Mouse (Mus musculus): ENCODE data around the gene Tmem132b.
"Not testable (repeated sequence)": the region's sequence is repeated elsewhere in the genome, so short reads cannot be mapped to it uniquely, and the experiment has no call there.

Gene Tmem132b

DNA sequence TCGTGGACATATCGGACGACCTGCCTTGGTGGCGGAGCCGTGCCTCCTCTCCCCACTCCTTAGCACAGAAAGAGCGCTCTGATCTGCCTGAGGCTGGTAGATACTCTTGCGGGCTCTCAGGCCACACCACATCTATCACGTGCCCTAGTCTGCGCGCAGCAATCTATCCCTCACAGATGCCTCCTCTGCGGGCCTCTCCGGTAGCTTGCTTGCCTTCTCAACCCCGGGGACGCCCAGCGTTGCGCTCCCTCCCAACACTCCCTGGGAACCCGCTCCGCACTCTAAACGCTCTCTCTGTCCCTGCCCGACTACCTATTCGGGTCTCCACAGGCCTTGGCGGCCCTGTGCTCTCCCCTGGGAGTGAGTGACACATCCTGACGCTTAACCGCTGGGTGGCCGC, at the start of gene Tmem132b:
Gene Tmem132b (plus strand): TSS at position 141 of the 400 bp plus-strand sequence.
- no peak for DNase-seq

DNA sequence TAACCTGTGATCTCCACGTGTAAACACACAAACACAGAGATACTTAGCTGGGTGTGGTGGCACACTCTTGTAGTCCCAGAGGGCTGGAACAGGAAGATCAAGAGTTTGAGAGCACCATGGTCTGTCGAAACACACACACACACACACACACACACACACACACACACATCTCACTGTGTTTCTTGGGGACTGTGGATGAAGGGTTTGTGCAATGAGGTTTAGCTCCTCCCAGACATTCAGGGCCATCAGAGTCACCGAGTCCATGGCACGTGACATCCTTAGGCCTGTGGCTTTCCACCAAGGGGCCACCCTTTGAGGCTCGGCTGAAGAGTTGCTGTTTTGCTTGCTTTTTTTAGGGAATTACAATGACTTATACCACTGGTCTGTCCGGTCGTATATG, 49.1 kb upstream of the Tmem132b start:
- DNase-seq: no peak

DNA sequence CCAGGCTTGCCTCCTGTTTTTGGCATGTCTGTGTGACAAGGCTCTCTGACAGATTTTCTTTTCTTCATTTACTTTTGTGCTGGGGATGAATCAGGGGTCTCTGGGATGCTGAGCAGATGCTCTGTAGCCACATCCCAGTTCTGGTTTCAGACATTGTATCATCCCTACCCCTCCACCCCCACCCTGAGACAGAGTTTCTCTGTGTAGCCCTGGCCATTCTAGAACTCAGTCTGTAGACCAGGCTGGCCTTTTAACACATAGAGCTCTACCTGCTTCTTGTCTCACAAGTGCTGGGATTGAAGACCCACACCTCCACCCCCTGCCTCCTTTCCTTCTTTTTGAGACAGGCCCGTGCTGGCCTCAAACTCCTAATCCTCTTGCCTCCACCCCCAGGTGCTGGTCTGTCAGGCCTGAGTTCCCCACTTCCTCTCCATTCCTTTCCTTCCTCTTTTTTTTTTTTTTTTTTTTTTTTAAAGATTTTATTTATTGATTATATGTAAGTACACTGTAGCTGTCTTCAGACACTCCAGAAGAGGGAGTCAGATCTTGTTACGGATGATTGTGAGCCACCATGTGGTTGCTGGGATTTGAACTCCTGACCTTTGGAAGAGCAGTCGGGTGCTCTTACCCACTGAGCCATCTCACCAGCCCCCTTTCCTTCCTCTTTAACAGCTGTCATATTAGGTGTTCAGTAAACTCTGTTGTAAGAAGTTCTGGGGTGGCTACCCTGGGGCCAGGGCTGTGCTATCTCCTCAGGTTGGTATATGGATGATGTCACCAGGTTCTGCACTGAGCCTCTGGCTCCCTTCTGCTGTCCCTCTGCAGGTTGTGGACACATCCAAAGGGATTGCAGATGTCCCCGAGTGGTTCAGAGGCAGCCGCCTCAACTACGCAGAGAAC, 47.6 kb upstream of the Tmem132b start:
- no peak for DNase-seq

DNA sequence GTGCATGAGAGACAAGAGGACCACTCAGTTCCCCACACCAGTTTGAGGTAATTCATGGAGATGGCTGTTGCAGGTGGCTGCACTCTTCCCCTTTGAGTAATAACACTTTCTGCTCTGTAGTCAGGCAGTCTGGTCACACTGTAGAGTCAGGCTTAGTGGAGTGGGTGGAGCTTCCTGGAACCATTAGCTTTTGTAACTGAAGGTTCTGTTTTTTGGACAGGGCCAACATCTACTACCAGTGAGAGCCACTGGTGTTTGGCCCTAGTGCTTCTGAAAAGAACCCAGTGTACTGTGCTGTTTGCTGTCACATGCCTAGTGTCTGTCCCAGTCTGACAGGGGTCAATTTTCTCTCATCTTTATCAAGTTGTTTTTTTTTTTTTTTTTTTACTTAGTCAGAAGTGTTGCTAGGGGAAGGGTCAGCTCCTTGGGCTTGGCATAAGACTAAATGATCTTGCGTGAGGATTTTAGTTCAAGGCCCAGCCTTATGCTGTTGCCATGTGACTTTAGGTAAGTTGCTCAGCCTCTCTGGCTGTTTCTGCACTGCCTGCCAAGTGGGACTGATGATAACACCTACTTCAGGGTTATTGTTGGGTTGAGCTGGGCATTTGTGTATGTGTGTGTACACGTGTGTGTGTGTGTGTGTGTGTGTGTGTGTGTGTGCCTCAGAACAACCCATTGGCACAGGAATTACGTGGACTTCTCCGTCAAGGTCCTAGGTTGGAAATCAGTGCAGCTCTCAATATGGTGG, 46.4 kb upstream of the Tmem132b start:
- DNase-seq: no peak

DNA sequence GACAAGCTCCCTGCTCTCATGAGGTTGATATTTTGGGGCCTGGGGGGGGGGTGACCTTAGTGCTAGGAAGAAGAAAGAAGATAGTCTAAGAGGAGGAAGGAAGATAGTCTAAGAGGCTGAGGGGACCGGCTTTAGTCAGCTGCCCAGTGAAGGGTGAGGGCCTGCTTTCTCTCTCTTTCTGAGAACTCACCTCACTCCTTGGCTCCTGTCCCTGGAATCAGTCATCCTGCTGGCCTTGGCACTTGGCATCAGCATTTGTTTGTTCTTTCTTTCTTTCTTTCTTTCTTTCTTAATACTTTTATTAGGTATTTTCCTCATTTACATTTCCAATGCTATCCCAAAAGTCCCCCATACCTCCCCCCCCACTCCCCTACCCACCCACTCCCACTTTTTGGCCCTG, 45.5 kb upstream of the Tmem132b start:
- DNase-seq: no peak

DNA sequence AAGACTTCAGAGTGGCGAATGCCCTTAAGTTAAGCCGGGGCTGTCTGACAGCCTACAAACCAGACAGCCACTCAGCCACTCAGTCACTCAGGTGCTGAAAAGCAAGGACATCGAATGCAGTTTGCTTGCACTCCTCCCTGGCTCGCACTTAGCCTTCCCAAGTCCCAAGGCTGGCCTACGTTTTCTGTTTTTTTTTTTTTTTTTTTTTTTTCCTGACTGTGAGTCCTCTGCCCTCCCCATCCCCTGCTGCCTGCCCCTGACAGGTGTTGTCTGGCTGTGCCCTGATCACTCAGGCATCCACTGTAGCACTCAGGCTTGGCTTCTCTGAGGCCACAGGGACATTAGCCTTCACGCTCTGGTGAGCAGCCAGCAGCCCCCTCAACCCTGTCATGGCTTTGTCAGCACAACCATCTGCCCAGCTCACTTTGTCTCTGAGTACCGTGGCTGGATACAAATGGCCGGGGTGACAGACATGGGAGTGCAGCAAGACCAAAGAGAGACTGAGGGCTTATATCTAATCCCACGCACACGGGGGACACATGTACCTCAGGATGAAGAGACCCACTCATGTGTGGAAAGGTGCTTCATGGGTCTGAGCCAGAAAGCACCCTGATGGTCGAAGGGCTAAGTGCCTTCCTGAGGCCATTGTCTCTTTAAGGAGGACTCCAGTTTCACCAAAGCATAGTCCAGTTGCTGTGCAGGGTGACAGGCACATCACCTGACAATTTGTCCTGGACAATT, 44.0 kb upstream of the Tmem132b start:
- DNase-seq: no peak

DNA sequence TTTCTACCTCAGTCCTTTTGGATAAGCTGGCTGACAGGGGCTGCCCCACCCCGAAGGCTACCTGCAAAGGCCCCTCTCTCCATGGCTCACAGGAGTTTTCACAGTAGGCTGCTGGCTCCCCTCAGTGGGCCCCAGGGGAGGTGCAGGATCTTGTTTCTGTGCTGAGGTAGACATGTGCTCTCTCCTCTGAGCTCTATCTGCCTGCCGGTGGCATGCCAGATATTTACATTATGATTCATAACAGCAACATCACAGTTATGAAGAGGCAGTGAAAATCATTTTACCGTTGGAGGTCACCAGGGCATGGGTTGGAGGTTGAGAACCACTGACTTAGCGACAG, 43.5 kb upstream of the Tmem132b start:
- DNase-seq: no peak

DNA sequence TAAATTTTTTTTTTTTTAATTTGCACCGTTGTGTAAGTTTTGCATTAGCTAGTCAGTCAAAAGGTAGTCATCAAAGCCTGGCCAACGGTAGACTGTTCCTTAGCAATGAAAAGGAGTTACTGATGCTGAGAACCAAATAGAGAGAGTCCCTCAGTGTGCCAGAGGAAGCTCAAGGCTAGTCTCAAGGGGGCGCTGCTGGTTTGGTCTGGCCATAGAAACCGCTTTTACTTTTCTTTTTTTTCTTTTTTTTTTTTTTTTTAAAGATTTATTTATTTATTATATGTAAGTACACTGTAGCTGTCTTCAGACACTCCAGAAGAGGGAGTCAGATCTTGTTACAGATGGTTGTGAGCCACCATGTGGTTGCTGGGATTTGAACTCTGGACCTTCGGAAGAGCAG, 42.6 kb upstream of the Tmem132b start:
- DNase-seq: not testable (repeated sequence)

DNA sequence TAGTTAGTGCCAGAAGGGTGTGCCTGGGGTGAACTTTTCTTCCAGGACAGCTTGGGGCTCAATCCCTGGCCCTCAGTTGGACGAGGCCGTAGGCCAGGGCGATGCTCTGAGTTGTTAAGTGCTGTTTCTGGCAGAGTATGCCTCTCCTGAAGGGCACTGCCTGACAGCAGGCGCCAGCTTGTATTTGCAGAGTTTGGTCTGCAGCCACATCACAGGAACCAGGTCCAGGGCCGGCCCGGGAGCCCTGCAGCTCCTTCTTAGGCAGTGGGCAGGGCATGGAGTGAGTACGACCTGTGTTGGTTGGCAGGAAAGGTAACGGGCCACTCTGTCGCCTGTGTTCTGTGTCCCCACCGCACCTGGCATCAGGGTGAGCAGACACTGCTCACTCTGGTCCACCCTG, 40.5 kb upstream of the Tmem132b start:
- no peak for DNase-seq

DNA sequence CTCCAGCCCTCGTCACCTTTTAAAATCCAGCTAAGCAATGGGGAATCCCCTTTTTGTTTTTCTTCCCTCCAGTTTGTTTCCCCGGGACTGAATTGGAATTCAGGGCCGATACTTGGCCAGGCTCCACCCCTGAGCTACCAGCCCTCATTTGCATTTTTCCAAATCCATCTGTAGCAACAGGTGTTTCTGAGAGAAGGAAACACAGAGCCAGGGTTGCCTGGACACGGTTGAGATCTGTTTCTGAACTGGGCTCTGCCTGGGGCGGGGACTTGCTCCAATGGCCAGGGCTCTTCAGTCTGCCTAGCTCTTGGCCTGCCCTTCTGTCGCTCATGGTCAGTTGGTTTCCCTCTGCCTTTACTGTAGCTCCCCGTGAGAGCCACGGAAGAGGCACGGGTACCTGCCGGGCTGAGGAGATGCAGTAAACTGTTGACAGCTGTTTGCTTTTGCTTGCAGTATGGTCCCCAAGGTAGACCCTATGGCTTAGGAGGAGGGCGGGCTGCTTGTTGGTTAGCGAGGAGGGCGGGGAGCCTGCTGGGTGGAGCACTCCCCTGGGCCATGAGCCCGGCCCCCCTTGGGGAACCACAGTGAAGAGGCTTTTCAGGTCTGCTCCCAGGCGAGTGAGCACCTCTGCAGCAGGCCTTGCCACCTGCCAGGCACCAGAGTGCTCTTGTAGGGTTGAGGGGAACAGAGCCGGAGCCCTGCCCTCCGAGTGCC, 39.0 kb upstream of the Tmem132b start:
- peak; percentile 41 to 63 for DNase-seq

DNA sequence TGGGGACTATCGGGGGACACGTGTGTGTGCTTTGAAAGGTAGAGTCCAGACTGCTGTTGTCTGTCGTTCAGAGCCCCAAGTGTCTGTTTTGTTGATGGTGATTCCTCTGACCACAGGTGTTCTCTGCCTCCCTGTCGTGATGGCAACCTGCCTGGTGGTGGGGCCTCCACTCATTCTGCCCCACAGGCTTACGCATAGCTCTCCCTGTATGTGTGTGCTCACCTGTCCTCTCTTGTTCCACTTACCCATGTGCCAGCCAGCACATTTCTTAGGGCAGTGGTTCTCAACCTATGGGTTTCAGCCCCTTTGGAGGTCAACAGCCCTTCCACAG, 38.5 kb upstream of the Tmem132b start:
- DNase-seq: no peak

DNA sequence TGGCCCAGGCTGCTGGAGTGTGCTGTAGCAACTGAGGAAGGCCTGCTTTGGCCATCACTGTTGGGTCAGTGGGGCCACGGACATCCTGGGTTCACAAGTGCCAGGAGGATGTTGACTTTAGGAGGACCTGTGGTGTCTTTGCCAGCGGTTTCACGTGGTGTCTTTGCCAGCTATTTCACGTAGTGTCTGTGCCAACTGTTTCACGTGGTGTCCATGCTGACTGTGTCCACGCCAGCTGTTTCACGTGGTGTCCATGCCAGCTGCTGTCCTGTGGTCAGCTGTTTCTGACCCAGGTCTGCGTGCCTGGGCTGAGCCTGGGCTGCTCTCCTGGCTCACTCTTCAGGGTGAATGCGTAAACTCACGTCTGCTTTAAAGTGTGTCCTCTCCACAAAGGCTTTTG, 35.9 kb upstream of the Tmem132b start:
- DNase-seq: peak in 1 of 2 experiments; percentile 12

DNA sequence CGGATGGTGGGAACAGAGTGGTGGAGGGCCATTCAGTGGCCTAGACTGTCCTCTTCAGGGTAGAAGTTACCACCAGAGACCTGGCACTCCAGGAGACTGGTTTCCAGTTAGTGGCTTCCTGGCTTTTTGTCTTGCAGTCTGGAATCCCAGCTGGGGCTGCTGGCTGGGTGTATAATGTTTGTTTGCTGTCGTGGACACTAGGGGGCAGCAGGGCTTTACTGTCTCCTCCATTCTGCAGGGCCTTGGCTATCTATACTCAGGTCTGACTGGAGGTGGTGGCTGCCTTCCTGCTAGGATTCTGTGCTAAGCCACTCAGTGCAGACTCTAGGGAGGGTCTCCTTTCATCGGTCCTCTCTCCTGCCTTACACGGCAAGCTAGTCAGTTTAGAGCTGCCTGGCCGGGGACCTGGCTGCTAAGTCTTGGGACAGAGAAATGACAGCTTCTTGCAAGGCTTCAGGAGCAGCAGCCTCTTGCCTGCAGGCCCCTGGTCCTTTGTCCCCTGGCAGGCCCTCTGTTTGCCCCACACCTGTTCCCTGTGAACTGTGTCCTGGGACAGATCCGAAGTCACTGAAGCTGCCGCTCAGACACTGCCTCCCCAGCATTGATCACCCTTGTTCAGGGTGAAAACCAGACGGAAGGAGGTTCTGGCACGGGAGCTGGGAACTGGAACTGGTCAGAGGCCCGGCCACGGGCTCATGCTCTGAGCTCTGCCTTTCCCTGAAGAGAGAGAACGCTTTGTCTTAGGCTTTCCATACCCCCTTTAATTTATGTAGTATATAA, 33.6 kb upstream of the Tmem132b start:
- DNase-seq: peak in 1 of 2 experiments; percentile 32

DNA sequence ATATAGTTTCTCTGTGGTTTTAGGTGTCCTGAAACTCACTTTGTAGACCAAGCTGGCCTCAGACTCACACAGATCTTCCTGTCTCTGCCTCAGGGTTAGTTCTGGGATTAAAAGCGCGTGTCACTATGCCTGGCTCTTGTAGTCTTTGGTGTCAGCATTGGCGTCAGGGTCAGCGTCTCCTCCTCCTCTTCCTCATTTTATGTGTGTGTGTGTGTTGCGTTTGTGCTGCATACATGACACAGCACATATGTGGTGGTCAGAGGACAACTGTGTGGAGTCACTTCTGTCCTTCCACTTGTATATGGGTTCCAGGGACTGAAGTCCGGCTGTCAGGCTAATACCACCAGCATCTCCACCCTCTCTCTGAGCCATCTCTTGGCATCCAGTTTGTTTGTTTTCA, 30.1 kb upstream of the Tmem132b start:
- no peak for DNase-seq

DNA sequence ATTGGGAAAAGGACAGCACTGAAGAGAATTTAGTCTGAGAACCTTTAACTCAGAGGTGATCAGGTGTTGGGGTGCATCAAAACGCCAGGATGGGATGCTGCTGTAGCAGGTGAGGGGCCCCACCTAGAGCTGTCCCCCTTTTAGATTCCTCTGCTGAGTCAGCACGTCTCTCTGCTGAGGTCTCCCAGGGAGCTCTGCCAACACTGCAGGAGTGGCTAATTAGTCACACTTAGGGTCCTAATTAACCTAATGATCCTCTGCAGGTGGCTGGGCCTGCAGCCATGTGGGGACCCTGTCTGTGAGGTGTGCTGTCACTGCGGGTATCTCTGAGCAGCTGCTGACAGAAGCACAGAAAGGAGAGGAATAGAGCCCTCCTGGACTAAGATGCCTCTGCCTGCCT, 29.4 kb upstream of the Tmem132b start:
- DNase-seq: no peak

DNA sequence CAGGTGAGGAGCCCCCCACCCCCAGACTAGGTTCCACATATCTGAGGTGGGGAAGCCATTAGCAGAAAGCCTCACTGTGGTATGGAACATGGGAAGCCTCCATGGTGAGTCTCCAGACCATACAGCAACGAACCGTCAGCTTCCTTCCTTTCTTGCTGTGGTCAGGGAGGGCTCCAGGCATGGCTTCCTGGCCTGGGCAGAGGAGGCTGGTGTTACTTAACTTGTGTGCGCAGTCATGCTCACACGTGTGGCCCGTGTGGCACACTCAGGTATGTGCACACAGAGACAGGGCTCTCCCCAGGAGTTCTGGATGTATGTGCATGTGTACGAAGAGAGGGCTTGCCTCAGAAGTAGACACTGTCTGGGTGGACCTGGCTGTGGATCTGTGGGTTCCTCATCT, 27.9 kb upstream of the Tmem132b start:
- DNase-seq: no peak

DNA sequence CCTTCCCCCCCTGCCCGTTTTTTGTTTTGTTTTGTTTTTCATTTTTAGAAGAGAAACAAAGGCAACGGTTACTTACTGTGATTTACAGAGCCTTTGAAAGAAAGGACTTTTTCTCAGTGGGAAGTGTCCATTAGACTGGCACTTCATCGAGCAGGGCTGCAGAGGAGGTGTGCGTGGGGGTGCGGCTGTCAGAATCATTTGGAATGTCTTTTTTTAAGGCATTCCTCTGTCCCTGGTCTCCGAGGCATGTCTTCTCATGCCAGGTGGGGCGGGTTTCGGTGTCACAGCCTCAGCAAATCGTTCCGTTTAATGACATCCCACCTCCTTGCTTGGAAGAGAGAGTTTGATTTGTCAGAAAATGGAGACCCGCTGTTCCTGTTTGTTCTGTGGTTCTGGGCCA, 26.9 kb upstream of the Tmem132b start:
- DNase-seq: no peak

DNA sequence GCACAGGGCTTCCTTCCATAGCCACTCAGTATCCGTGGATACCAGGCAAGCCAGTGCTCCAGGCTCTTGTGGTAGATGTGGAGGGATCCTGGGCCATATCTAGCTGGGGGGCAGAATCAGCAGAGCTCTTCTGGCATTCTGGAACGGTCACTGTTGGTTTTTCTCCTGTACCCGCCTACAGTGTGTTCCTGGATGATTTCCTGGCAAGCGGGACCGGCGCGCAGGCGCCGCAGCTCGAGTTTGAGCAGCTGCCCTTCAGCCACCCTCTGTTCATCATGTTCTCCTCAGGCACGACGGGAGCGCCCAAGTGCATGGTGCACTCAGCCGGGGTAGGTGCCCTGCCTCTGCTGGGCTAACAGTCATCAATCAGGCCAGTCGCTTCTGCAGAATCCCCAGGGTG, 25.6 kb upstream of the Tmem132b start:
- no peak for DNase-seq

DNA sequence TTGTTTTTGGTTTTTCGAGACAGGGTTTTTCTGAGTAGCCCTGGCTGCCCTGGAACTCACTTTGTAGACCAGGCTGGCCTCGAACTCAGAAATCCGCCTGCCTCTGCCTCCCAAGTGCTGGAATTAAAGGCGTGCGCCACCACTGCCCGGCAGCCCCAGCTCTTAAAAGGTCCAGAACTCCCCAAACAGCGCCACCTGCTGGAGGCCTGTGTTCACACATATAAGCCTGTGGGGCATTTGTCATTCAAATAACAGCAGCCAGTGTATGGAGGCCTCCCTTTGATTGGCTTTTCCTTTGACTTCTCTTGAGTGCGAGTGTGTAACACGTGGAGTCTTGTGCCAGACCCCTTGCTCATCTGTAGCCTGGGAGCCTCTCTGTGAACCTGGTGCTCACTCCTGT, 24.0 kb upstream of the Tmem132b start:
- no peak for DNase-seq

DNA sequence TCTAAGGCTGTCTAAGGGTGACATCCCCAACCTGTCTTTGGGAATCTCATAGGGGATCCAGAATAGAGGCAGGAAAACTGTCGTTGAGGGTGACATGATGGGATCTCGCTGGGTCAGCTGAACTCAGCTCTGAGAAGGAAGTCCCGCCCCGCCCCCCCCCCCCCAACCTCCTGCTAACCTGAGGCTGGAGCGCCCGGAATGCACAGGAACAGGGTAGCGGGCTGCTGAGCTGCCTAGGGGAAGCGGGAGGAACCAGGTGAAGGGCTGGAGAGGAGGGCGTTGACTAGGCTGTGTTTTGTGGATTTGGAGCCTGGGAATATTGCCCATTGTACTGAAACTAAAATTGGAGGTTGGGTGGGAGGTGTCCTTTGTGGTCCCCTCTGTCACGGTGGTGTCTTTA, 23.6 kb upstream of the Tmem132b start:
- no peak for DNase-seq

DNA sequence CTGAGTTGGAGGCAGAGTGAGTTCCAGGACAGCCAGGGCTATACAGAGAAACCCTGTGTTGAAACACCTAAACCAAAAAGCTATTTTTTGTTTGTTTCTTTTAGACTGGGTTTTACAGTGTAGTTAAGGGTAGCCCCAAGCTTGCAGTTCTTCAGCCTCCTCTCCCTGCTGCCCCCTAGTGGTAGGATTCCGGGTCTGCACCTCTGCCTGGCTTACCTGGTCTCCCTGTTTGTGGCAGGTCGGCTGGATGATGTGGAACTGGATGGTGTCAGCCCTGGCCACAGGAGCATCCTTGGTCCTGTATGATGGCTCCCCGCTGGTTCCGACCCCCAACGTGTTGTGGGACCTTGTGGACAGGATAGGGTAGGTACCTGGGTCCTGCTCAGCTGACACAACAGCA, 22.0 kb upstream of the Tmem132b start:
- peak; percentile 29 to 51 for DNase-seq

DNA sequence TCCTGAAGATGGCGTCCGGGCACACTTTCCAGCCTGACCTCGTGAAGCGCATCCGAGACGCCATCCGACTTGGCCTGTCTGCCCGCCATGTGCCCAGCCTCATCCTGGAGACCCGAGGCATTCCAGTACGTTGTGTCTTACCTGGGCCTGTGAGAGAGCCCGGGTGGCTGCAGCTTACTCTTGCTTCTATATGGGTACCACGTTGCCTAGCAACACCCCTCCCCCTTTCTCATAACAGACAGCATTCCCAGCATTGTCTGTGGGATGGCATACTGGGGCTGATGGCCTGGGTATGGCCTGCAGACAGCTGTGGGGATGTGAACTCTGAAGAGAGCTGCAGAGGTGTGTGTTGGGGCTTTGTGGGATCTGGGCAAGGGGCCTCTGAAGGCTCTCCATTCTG, 16.6 kb upstream of the Tmem132b start:
- DNase-seq: no peak

Measured in lung, adult 18-20 months (tissue).